Mouse (Mus musculus): ENCODE measurements around the gene Gm42674.

Gm42674 gene

DNA sequence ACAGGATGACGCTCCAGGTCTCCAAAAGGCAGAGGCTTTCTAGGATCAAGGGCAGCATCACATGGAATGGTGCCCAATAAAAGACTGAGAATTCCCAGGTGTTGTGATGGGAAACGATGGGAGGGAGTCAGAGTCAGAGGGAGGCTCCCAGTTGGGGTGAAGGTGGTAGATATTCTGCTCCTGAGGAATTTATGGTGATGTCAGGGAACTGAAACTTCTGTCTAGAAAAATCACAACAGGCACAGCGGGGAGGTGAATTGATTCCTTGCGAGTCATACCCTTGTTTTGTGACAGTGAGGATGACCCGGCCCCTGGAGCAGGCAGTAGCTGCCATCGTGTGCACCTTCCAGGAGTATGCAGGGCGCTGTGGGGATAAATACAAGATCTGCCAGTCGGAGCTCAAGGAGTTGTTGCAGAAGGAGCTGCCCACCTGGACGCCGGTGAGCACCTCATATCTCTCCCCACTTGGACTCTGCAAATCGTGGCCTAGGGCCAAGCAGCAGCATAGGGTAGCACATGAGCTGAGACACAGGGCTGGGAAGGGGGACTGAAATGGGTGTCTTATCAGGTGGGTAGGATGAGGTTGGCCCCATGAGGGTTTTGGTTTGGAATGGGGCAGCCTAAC is at the start of gene Gm42674:
Gm42674 (plus strand) TSS at position 419 of the 625 bp plus-strand sequence.
- DNase-seq, result no peak

DNA sequence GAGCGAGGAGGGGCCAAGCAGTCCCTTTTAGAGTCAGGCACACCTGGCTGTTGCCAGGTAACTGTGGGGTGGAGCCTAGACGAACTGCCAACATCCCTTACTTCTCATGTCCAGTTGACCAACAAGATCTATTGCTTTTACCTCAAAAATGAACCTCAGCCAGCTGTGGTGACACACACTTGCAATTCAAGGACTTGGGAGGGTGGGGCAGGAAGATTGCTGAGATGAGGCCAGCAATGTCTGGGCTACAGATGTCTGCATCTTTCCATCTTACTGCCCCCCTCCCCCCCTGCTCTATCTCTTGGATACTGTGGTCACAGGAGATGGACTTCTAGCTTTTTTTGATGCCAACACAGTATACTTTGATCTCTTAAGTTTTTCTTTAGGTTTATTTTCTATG is 49.5 kb upstream of the Gm42674 start:
- no peak for DNase-seq

DNA sequence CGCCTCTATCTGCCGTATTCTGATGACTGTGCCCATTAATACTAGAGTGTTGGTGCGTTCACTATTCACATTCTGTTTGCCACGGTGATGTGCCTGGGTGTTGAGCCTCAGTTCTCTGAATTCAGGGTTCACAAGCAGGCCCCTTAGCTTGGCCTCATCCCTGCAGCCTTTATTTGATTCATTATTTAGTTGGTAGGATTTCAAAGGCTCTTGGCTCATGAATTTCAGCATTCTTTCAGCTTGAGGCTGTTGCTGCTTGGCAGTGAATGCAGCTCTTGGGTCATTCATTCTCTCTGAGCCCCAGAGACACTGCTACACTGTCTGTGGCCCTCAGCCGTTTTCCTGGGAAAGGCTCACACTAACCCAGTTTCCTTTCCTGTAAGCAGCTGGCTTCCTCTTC is 45.8 kb upstream of the Gm42674 start:
- peak; percentile 24 for DNase-seq

DNA sequence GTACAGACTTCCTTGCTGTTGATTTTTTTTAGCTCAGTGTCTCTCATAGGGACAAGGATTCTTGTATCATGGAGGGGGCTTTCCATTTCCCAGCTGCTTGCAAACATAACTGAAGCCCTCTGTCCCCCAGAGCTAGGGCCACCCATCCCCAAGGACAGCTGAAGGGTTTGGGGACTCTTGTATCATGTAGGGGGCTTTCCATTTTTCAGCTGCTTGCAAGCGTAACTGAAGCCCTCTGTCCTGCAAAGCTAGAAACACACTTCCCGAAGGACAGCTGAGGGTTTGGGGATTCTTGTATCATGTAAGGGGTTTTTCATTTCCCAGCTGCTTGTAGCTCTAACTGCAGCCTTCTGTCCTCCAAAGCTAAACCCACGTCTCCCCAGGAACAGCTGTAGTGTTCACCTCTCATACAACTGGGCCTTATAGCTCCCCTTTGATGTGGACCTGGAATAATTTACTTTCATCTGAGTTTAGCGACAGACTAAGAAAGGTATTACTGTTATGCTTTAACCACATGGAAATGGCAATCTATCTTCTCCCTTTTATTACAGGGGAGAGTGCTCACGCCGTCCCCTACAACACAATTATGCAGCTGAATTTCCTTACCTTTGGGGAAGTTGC is 41.6 kb upstream of the Gm42674 start, which contains the start of gene S100a3:
S100a3 (plus strand) TSS at position 571 of the 621 bp plus-strand sequence.
- no peak for DNase-seq

DNA sequence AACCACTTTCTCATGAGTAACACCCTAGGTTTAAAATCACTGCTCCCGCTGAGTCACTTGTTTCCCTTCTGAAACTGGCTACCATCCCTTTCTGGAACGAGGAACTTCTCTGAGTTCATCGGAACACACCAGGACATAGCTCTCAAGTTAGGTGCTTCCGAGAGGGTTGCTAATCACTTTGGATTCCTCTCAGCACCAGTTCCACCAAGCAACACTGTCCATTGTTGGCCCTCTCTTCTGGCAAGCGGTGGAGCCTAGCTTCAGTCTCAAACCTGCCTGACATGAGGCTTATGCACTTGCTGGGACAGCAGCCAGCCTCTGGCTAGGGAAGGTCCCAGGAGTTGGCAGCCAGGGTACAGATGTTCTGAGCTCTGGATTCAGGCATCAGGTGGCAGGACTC is 27.0 kb upstream of the Gm42674 start:
- DNase-seq, result no peak

DNA sequence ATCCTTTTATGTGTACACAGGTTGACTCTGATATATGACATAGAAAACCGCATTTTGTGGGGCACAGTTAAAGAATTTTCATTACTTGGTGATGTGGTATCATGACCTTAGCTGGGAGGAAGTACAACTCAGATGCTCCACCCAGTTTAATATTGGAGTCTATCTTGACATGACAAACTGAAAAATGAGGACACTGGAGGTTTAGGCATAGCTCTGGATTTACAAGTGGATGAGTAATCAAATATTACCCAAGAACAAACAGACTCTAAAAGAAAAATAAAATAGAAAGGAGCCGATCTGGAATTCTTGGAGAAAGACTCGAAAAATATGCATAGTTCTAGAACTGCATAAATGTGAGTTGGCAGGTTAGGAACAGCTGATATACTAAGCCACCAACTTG is 26.4 kb upstream of the Gm42674 start:
- no peak for DNase-seq

DNA sequence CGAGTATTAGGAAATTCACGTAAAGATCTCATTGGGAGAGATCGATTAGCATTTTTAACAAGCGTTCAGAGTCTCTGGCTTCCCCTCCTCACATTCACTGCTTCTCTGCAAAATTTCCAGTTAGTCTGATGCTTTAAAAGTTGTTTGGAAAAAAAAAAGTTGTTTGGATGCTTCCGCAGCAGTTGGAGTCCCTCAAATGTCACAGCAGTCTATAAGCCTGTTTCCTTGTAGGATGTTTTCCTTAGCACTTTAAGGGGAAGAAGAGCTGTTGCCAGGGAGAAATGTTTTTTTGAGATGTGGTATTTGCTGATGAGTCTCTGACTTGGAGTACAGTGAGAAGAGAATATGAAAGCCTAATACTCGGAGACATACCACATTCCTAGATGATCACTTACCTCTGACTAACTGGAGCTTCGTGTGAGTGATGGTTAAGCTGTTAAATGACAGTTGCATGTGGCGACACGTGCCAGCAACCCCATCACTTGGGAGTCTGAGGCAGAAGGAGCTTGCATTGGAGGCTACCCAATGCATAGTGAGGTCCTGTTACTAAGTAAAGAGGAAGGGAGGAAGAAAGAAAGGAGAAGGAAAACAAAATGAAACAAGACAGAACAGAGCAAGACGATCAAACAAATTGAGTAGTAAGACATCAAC is 25.2 kb upstream of the Gm42674 start:
- no peak for DNase-seq

DNA sequence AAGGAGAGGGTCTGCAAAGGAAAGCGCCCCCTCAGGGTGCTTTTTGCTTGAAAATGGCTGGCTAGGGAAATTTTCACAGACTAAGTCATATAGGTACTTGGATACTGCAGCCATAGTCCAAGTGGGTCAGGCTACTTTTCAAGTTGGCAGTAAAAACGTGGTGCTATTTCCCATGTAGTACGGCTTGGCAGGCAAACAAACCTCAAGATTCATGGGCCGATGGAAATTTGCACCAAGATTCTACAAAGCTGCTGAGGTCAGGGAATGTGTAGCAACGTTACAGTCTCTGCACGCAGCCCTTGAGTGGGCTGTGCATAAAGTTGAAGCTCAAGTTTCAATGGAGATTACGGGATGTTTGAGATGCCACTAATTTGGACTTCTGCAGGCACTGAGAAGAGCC is 22.3 kb upstream of the Gm42674 start:
- DNase-seq, result no peak

DNA sequence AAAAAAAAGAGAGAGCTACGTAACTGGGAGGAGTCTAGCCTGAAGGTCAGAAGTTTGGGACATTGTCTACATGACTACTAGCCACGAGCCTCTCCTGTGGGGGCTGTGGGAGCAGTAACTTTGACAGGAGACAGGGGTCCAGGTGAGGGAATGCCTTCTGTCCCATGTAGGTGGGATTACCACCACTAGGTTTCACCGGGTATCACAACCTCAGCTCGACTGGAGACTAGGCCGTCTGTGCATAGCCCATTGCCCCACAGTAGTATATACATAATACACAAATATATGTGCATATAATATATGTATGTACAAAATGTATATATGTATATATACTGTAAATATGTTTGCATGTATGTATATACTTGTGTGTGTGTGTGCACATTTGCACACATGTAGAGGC is 20.6 kb upstream of the Gm42674 start:
- DNase-seq, result no peak

DNA sequence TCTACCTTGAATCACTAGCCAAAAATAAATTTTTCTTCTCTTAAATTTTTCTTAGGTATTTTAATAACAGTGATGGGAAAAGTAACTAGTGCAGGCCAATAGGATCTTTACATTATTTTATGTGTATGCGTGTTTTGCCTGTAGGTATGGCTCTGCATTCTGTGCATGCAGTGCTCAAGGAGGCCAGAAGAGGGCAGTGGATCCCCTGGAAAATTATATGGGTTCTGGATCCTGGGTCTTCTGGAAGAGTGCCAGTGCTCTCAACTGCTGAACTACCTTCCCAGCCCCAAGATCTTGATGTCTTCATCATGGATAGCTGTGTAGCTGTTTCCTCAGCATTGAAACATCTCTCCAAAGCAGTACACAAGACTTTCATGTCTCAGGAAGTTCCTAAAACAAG is 19.5 kb upstream of the Gm42674 start:
- DNase-seq, result no peak

DNA sequence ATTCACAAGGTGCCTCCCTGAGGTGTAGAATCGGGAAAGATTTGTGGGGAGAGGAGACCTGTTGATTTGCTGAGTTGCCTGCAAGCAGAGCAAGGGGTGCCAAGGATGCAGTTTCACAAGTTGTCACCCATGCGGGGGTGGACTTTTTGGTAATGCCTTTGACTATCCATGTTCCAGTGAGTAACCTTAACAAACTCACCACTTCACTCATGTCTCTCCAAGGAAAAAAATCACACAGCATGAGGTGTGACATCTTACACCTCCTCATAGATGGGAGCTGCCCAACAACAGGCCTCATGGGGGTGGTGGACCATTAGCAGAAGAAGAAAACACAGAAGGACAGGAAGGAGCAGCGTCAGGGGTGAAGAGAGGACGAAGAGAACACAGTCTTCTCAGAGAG is 19.1 kb upstream of the Gm42674 start:
- DNase-seq, result no peak

DNA sequence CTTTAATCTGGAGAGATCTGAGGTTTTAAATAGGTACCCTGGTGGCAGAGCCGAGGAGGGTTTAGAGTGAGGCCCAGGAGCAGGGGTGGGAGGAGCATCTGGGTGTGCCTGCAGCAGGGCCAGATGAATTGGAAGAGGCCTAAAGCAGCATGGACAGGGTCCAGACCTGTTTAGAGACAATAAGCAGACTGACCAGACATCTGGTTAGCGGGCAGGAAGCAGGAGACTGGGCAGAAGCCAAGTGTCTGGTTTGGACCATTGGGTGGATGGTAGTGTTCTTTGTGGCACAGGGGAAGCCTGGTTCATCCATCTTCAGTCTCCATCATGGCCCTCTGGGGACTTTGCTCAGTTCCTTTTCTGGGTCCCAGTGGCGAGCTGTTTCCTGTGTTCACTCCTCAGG is 17.8 kb upstream of the Gm42674 start:
- no peak for DNase-seq

DNA sequence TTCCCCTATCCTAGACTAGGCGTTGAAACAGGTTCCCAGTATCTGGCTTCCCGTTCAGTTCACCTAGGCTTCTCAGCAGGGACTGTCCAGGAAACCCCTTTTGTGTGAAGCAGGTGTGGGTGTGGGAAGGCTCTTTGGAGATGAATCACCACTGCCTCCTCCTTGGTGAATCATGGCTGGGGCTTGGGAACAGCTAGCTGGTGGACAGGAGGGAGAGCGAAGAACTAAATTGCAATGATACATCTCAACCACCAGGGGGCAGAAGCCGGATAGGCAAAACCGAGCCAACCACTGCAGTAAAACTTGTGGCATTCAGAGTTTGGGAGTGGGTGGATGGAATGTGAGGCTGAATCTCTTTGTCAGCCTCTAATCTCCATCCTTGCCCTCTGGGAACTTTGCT is 16.1 kb upstream of the Gm42674 start:
- no peak for DNase-seq

DNA sequence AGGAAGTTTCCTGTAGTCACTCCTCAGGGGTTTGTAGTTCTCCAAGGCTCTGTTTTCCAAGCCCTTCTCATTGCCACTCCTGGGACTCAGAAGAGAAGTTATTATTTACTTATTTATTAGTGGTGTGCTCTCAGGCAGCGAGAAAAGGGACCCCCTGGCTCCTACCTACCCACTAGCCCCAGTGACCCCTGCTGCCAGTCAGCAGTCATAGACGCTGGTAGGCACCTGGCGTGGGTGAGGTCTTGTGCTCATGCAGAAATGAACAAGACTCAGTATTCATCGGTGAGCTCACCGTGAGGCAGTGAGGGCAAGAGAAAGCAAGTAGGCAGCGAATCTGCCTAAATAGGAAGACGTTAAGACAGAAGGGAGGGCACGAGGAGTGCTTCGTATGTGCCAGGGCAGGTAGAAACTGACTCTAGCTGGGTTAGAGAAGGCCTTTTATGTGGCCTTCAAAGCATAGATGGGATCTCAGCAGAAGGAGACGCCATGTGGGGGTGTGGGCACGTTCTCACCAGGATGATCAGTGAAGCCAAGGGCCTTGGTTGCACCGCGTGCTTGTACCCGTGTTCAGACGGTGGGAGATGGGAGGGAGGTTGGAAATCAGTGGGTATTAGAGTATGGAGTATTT is 15.6 kb upstream of the Gm42674 start:
- no peak for DNase-seq

DNA sequence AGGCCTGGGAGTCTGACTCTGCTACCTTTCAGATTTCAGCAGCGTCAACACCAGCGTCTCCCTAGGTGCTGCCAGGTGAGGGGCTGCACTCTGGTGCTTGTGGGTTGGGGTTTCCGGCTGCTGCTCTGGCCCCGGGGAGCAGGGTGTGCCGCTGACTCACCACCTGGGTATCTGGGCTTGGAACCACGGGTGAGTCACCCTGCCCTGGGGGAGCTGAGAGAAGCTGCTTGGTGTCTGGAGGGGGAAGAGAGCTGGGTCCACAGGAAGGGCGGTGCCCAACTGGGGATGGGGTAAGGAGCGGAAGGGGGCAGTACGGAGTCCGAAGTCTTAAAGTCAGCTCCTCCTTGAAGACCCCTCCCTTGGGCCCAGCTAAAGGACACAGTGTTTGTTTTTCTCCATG is 14.8 kb upstream of the Gm42674 start:
- DNase-seq, result no peak

DNA sequence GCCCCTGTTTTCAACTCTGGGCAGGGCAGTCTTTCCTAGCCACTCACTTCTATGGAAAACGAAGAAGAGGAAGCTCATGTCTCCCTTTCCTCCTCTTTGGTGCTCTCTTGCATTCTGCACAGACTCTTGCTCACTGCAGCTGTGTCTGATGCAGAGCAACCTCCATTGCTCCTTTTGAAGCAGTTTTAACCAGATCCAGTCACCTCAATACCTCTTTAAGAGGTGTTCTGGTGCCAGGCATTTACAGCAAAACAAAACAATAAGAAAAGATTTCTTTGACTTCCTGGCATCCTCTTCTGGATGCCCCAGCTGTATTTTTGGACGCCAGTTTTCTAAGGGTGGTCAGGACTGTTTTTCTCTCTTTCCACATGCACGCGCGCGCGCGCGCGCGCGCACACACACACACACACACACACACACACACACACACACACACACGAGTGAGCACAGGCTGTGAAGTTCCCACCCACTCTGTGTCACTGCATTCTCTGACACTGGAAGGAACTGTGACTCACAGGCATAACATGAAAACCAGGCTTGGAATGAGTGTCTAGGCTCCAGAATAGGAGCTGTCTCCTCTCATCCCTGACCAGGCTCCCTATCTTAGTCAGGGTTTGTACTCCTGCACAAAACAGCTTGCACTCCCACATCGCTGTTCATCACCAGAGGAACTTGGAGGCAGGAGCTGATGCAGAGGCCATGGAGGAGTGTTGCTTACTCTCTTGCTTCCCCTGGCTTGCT is 14.2 kb upstream of the Gm42674 start:
- DNase-seq, result no peak

DNA sequence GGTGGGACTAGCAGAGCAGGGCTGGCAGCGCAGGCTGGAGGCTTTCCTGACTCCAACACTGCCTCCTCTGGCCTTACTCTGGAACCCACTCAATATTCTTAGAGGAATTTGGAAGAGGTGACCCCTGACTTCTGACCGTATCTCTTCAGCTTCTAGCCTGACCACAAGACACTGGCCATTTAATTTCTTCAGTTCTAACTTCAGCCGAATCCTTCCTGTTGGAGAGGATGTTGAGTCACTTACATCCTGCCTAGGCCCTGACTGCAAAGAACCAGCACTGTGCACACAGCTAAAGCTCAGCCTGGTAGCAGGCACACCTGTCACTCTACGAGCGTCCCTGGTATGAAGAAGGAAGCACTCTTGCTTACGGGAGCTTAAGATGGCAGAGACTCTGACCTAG is 12.3 kb upstream of the Gm42674 start:
- DNase-seq, result no peak

DNA sequence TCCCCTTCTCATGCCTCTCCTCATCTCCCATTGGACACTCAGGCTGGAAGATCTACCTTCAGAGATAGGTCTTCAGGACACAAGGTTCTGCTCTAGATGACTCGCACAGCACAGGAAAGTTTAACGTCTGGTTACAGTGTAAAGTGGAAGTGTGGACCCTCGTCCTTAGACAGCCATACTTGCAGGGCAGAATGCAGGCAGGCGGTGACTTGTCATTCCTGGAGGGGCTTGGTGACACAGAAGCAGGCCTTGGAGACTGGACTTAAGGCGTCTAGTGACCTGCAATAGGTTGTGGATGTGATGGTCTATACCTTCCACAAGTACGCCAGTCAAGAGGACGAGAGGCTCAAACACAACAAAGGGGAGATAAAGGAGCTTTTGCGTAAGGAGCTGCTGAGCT is 11.8 kb upstream of the Gm42674 start, which contains the start of gene S100a2:
S100a2 (plus strand) TSS at position 301 of the 400 bp plus-strand sequence.
- DNase-seq, result no peak

DNA sequence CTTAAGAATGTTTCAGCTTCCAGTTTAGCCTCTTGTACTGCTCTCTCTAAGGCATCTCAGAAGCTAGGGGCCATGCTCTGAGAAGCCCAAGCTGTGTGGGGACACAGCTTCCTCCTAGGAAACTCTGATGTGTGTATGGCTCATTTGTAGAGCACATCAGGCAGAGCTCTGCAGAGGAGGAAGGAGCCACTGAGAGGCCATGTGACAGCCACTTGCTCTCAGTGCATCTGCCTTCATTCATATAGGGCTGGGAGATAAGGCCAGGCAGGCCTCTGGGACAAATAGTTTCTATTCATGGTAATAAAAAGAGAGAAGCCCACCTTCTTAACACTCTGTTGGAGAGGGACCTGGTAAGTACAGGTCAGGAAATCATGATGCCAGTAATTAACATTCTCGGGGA is 7.2 kb upstream of the Gm42674 start:
- DNase-seq, result no peak

DNA sequence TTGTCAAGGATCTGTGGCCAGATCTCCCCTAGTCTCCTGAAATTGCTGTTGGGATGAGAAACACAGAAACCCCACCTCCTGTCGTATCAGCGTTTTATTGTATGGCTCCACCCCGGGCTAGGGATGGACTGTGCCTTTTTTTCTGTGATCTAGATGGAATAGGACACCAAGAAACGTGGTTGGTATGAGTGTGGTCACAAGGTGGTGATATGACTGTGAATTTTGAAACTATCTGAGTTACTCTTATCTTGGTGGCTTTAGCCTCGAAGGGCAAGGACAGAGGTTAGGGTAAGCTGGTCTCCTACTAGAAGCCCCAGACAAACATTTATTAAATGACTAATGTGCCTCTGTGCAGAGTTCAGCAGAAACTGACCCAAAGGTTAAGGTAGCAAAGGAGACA is 6.1 kb upstream of the Gm42674 start:
- DNase-seq, result no peak

DNA sequence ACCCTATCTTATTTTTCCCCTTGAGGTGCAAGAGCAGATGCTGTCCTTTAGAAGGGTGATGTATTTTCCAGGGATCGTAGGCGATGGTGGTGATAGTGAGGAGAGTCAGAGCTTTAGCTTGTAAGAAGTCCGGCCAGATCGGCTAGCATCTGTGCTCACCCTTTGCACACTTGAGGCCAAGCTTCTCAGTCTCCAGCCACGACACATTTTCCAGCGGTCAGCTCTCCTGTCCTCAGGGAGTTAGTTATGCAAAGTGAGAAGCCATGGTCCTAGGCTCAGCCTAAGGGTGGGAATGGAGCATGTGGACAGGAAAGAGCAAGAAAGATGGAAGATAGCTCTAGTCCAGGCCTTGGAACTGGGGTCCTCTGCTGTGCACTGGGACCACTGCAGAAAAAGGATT is 4.9 kb upstream of the Gm42674 start:
- DNase-seq, result no peak

DNA sequence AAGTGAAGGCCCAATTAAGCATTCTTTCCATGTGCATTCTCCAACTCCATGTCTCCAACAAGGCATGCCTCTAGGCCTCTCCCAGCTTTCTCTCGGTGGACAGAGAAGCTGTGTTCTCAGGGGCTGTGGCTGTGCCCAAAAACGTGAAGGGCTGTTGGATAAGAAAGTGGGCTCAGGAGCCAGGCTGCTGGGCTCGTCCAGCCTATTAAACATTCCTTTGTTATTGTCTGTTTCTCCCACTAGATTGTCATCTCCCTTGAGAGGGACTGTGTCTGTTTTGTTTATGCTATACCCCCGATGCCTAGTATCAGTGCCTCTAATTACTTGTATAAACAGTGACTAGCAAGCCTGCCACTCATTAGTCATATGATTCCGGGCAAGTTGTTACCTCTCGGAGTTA is 4.0 kb upstream of the Gm42674 start:
- DNase-seq, result no peak

DNA sequence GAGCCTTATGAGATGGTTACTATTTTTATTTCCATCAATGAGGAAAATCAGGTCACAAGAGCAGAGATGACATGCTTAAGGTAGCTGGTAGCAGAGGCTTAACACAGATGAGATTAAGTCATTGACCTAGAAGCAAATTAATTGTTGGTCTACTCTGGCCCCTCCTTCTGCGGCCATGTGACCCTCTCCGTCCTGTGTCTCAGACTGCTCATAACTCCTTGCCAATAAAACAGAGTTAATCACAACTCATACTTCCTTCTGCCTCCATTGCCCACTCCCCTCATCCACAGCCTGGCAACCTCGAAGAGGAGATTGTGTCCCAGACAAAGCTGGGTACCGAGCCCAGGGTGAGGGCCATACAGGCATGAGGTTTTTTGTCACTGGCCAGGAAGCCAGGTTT is 3.5 kb upstream of the Gm42674 start:
- DNase-seq, result no peak
